ENCODE assay signal across 14 mouse cellular contexts in genomic region chr12:77025431-77025879, GRCm38 (mm10).
DNase-seq lines count a peak whose midpoint lies in the region; ATAC-seq and TF ChIP-seq lines count a peak whose summit lies in the region.
"Had no signal": no experiment of that assay in that cellular context is flagged by ENCODE, and none has a peak within 500 bp of the region (broad histone marks: within the 10 kb centered on the region; RNA-seq: fewer than 3 reads in every experiment).

No protein-coding gene starts in this region.

- TF ChIP-seq EP300 in lung, postnatal 0 days (IDR thresholded peaks at IDR 0.05), result no peak

- H3K4me1 ChIP-seq in lung, postnatal 0 days (ENCODE audit: insufficient read depth, low read depth, low read length), result no peaks in the 10 kb centered on the region
- H3K4me1 ChIP-seq in lung, adult 2 months (ENCODE audit: control insufficient read depth, insufficient read depth, low read length), result no peaks in the 10 kb centered on the region
- H3K4me1 ChIP-seq in forebrain, postnatal 0 days (ENCODE audit: insufficient read depth), result 0 out of 2 replicates have a peak, but pooled peaks cover under 1% of the 10 kb centered on the region

- WGBS in lung, postnatal 0 days, result 46% methylated on average over 7 of the region's 7 CpGs
- 45% methylated on average over 7 of the region's 7 CpGs for WGBS in lung, adult 2 months
- WGBS in forebrain, postnatal 0 days, result 67% methylated on average over 7 of the region's 7 CpGs

- ATAC-seq in lung, postnatal 0 days, result peak; percentile 62
- peak; percentile 97 for ATAC-seq in megakaryocyte progenitor cell, adult 5-6 weeks (replicated peaks; ENCODE audit: poor library complexity)
- ATAC-seq in forebrain, postnatal 0 days, result no peak
- ATAC-seq: forebrain, embryonic 14.5 days; midbrain, embryonic 15.5 days had no signal

- no peak overlapping the region for H3K9ac ChIP-seq in lung, postnatal 0 days (replicated peaks; ENCODE audit: low read depth)
- H3K9ac ChIP-seq in forebrain, postnatal 0 days, result no peak overlapping the region
- H3K9ac ChIP-seq: limb, embryonic 13.5 days; midbrain, embryonic 15.5 days had no signal

- H3K27me3 ChIP-seq in lung, postnatal 0 days (replicated peaks; ENCODE audit: insufficient read depth, low read length), result no peaks in the 10 kb centered on the region
- no peaks in the 10 kb centered on the region; the same call in 1 of the 2 replicates for H3K27me3 ChIP-seq in forebrain, postnatal 0 days (ENCODE audit: insufficient read depth, low read length)
- H3K27me3 ChIP-seq: midbrain, embryonic 15.5 days had no signal

- H3K4me3 ChIP-seq in lung, postnatal 0 days (ENCODE audit: low read depth, low read length), result no peak overlapping the region
- H3K4me3 ChIP-seq in lung, adult 2 months (replicated peaks; ENCODE audit: extremely low read depth, low read depth, low read length), result no peak overlapping the region
- no peak overlapping the region for H3K4me3 ChIP-seq in forebrain, postnatal 0 days (ENCODE audit: low read depth, low read length)
- H3K4me3 ChIP-seq: embryonic facial prominence, embryonic 10.5 days; limb, embryonic 13.5 days; midbrain, embryonic 15.5 days had no signal

- no peak overlapping the region for H3K27ac ChIP-seq in lung, postnatal 0 days (ENCODE audit: low read length)
- no peak overlapping the region for H3K27ac ChIP-seq in forebrain, postnatal 0 days (ENCODE audit: low read depth, low read length)
- H3K27ac ChIP-seq: embryonic facial prominence, embryonic 10.5 days; limb, embryonic 13.5 days; midbrain, embryonic 15.5 days had no signal

- TF ChIP-seq CTCF in lung, postnatal 0 days (IDR thresholded peaks at IDR 0.05), result no peak; the same call in 1 of the 2 replicates
- TF ChIP-seq CTCF in lung, adult 2 months (IDR thresholded peaks at IDR 0.05; ENCODE audit: insufficient read depth, low read length), result no peak
- TF ChIP-seq CTCF in forebrain, postnatal 0 days (IDR thresholded peaks at IDR 0.05; ENCODE audit: low read depth), result no peak

- TF ChIP-seq POLR2A in lung, adult 2 months (IDR thresholded peaks at IDR 0.05; ENCODE audit: borderline replicate concordance, extremely low read depth, low read depth, low read length), result no peak

- DNase-seq in cerebellum, adult 9-11 months, result peak; percentile 46
- no peak for DNase-seq in cerebellum, postnatal 4 days (ENCODE audit: low spot score in 2 of 2)
- DNase-seq in lung, postnatal 0 days (ENCODE audit: low spot score), result peak; percentile 22
- no peak for DNase-seq in lung, adult 2 months
- DNase-seq in cerebellum, postnatal 14 days, result peak; percentile 38 to 45
- DNase-seq in forebrain, postnatal 0 days, result no peak
- DNase-seq in adrenal gland, postnatal 14 days, result no peak
- DNase-seq: adrenal gland, postnatal 25 days; thymus, postnatal 14 days had no signal

- no peaks in the 10 kb centered on the region for H3K9me3 ChIP-seq in lung, postnatal 0 days (ENCODE audit: low read length)
- H3K9me3 ChIP-seq in forebrain, postnatal 0 days (ENCODE audit: low read length), result no peaks in the 10 kb centered on the region
- H3K9me3 ChIP-seq: embryonic facial prominence, embryonic 10.5 days; limb, embryonic 13.5 days; midbrain, embryonic 15.5 days had no signal

- no peak overlapping the region for H3K4me2 ChIP-seq in lung, postnatal 0 days (replicated peaks; ENCODE audit: low read depth, low read length)
- no peak overlapping the region for H3K4me2 ChIP-seq in forebrain, postnatal 0 days (ENCODE audit: low read depth)
- H3K4me2 ChIP-seq: limb, embryonic 13.5 days; midbrain, embryonic 15.5 days had no signal

- no peaks in the 10 kb centered on the region for H3K36me3 ChIP-seq in lung, postnatal 0 days (ENCODE audit: insufficient read depth, low read length)
- no peaks in the 10 kb centered on the region for H3K36me3 ChIP-seq in forebrain, postnatal 0 days (ENCODE audit: insufficient read depth)
- H3K36me3 ChIP-seq: embryonic facial prominence, embryonic 10.5 days; limb, embryonic 13.5 days; midbrain, embryonic 15.5 days had no signal

Comparison
In these comparisons a context has a peak if more than half of its experiments do, and no peak if none do; other contexts are left out.
1. DNase-seq: peak in cerebellum, adult 9-11 months (single experiment), lung, postnatal 0 days (single experiment) and cerebellum, postnatal 14 days (2 of 2); none in cerebellum, postnatal 4 days (0 of 2), lung, adult 2 months (single experiment), forebrain, postnatal 0 days (single experiment) and adrenal gland, postnatal 14 days (single experiment).